Mouse (Mus musculus): ENCODE results near the gene Abca8b. TPM values are rescaled to one million over a fixed set of nuclear protein-coding genes. Genes with fewer than 3 reads are reported as not detected.
"Not testable (repeated sequence)": the region's sequence is repeated elsewhere in the genome, so short reads cannot be mapped to it uniquely, and the experiment has no call there.

Abca8b gene
- total RNA-seq, 1 experiment from 2014 or later = not detected

- ATAC-seq (replicated peaks in 1 of 2; ENCODE audit: insufficient read depth in 1 of 2, low FRiP score in 2 of 2, low TSS enrichment in 1 of 2, low read depth in 1 of 2, poor library complexity in 2 of 2, severe bottlenecking in 2 of 2) = peak; percentile 32 to 51; a peak in 2 of 4 replicates
These were observed 68.6 kb downstream of the Abca8b start for GRCm38 (mm10) chr11:109926718-109927680.

- ATAC-seq (replicated peaks in 1 of 2; ENCODE audit: insufficient read depth in 1 of 2, low FRiP score in 2 of 2, low TSS enrichment in 1 of 2, low read depth in 1 of 2, poor library complexity in 2 of 2, severe bottlenecking in 2 of 2) = no peak
These were observed 73.4 kb downstream of the Abca8b start for GRCm38 (mm10) chr11:109922236-109922635.

GRCm38 (mm10) chr11:109919480-109919879 lies 76.2 kb downstream of the Abca8b start:
- no peak for ATAC-seq (replicated peaks in 1 of 2; ENCODE audit: insufficient read depth in 1 of 2, low FRiP score in 2 of 2, low TSS enrichment in 1 of 2, low read depth in 1 of 2, poor library complexity in 2 of 2, severe bottlenecking in 2 of 2)

- no peak for ATAC-seq (replicated peaks in 1 of 2; ENCODE audit: insufficient read depth in 1 of 2, low FRiP score in 2 of 2, low TSS enrichment in 1 of 2, low read depth in 1 of 2, poor library complexity in 2 of 2, severe bottlenecking in 2 of 2)
These were observed 79.0 kb downstream of the Abca8b start for GRCm38 (mm10) chr11:109916654-109917053.

- not testable (repeated sequence) for ATAC-seq (replicated peaks in 1 of 2; ENCODE audit: insufficient read depth in 1 of 2, low FRiP score in 2 of 2, low TSS enrichment in 1 of 2, low read depth in 1 of 2, poor library complexity in 2 of 2, severe bottlenecking in 2 of 2)
These were observed 82.5 kb downstream of the Abca8b start for GRCm38 (mm10) chr11:109913156-109913555.

- ATAC-seq (replicated peaks in 1 of 2; ENCODE audit: insufficient read depth in 1 of 2, low FRiP score in 2 of 2, low TSS enrichment in 1 of 2, low read depth in 1 of 2, poor library complexity in 2 of 2, severe bottlenecking in 2 of 2) = not testable (repeated sequence)
These were observed 83.5 kb downstream of the Abca8b start for GRCm38 (mm10) chr11:109912118-109912517.

GRCm38 (mm10) chr11:109909801-109910200 lies 85.8 kb downstream of the Abca8b start:
- ATAC-seq (replicated peaks in 1 of 2; ENCODE audit: insufficient read depth in 1 of 2, low FRiP score in 2 of 2, low TSS enrichment in 1 of 2, low read depth in 1 of 2, poor library complexity in 2 of 2, severe bottlenecking in 2 of 2) = no peak

GRCm38 (mm10) chr11:109908207-109909031 lies 87.2 kb downstream of the Abca8b start:
- peak in 1 of 2 experiments; percentile 29; a peak in 1 of 4 replicates for ATAC-seq (replicated peaks in 1 of 2; ENCODE audit: insufficient read depth in 1 of 2, low FRiP score in 2 of 2, low TSS enrichment in 1 of 2, low read depth in 1 of 2, poor library complexity in 2 of 2, severe bottlenecking in 2 of 2)

- ATAC-seq (replicated peaks in 1 of 2; ENCODE audit: insufficient read depth in 1 of 2, low FRiP score in 2 of 2, low TSS enrichment in 1 of 2, low read depth in 1 of 2, poor library complexity in 2 of 2, severe bottlenecking in 2 of 2) = no peak
These were observed 88.1 kb downstream of the Abca8b start for GRCm38 (mm10) chr11:109907508-109907907.

- no peak for ATAC-seq (replicated peaks in 1 of 2; ENCODE audit: insufficient read depth in 1 of 2, low FRiP score in 2 of 2, low TSS enrichment in 1 of 2, low read depth in 1 of 2, poor library complexity in 2 of 2, severe bottlenecking in 2 of 2)
These were observed 92.7 kb downstream of the Abca8b start for GRCm38 (mm10) chr11:109902616-109903598.

GRCm38 (mm10) chr11:109900491-109901241 lies 95.0 kb downstream of the Abca8b start:
- no peak for ATAC-seq (replicated peaks in 1 of 2; ENCODE audit: insufficient read depth in 1 of 2, low FRiP score in 2 of 2, low TSS enrichment in 1 of 2, low read depth in 1 of 2, poor library complexity in 2 of 2, severe bottlenecking in 2 of 2)

GRCm38 (mm10) chr11:109898791-109899467 lies 96.7 kb downstream of the Abca8b start:
- no peak for ATAC-seq (replicated peaks in 1 of 2; ENCODE audit: insufficient read depth in 1 of 2, low FRiP score in 2 of 2, low TSS enrichment in 1 of 2, low read depth in 1 of 2, poor library complexity in 2 of 2, severe bottlenecking in 2 of 2)

- ATAC-seq (replicated peaks in 1 of 2; ENCODE audit: insufficient read depth in 1 of 2, low FRiP score in 2 of 2, low TSS enrichment in 1 of 2, low read depth in 1 of 2, poor library complexity in 2 of 2, severe bottlenecking in 2 of 2) = no peak
These were observed 99.6 kb downstream of the Abca8b start for GRCm38 (mm10) chr11:109895952-109896530.

- no peak for ATAC-seq (replicated peaks in 1 of 2; ENCODE audit: insufficient read depth in 1 of 2, low FRiP score in 2 of 2, low TSS enrichment in 1 of 2, low read depth in 1 of 2, poor library complexity in 2 of 2, severe bottlenecking in 2 of 2)
These were observed 100.1 kb downstream of the Abca8b start for GRCm38 (mm10) chr11:109895496-109895895.

Measured in hematopoietic stem cell, adult 5-6 weeks (primary cell).